Mouse (Mus musculus) G1E (cell line): ENCODE results near the gene Gna15.

Experiments
- CTCF ChIP-seq: IDR thresholded peaks from 2 replicates; pipeline ENCODE4 v1.5.1; 2012; ENCODE audit warnings: low read depth, low read length, inconsistent platforms, mixed read lengths
- GATA1 ChIP-seq: IDR thresholded peaks from 2 replicates; pipeline ENCODE4 v1.6.1; 2012; ENCODE audit warnings: borderline replicate concordance, low read length, inconsistent platforms, mixed read lengths
- POLR2AphosphoS5 ChIP-seq: IDR thresholded peaks from 2 replicates; pipeline ENCODE4 v1.6.1; 2012; ENCODE audit warnings: low read depth, low read length, inconsistent platforms; ENCODE audit not compliant: insufficient replicate concordance
- TAL1 ChIP-seq: conservative IDR thresholded peaks from 2 replicates; pipeline ENCODE4 v1.6.1; 2012; ENCODE audit warnings: low read depth, low read length, inconsistent platforms, mixed read lengths

GRCm38 (mm10) chr10:81507691-81508489 is 16.1 kb downstream of the Gna15 start:
- no peak for TF ChIP-seq CTCF
- no peak for TF ChIP-seq POLR2AphosphoS5
- no peak for TF ChIP-seq TAL1
- TF ChIP-seq GATA1 = no peak
